Mouse (Mus musculus) spleen, postnatal 10 days (tissue): ENCODE measurements at regions not wholly inside any gene's neighbourhood (a gene's known extent, or its start where the extent isn't known, plus 50 kb on each side); places are given as distances from the start of the nearest gene placed in this dataset.

Source experiments
- DNase-seq, 2 experiments: peaks; one replicate each; pipeline ENCODE4 v3.0.0; 2021 to 2022; ENCODE audit warnings: low spot score in 2 of 2

DNA sequence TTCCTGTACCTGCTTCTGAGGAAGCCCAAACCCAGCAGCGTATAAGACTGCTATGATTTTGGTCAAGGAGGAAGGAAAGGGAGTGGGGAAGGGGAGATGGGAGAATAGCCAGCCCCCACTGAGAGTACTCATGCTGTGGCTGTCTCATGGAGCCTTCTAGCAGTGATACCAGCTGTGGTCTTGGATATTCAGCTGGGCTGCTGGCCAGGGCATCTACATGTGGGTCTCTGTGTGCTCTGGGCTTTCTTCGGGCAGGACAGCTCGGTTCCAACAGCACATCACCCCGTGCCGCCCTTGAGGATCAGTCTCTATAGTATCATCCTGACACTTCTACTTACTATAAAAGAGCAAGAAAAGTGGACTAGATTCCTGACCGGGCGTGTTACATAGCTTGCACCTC, 90.6 kb upstream of the Dapk1 start:
- DNase-seq, result no peak

DNA sequence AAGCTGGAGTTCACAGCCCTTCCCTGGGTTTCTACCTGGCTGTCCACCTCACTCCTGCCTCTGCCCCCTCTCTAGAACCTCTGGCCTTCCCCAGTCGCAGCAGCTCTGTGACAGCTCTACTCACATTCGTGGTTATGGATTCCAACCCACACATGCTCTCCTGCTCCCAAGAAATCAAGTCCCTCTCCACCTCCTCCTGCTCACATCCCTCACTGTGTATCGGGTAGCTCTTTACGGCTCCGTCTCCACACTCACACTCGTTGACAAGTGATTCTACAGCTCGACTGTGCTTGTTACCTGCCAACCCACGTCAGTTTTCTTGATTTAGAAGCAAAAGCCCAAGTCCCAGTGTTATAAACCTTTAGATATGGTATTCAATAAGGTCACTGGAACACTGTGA, 90.1 kb upstream of the Dapk1 start:
- no peak for DNase-seq

DNA sequence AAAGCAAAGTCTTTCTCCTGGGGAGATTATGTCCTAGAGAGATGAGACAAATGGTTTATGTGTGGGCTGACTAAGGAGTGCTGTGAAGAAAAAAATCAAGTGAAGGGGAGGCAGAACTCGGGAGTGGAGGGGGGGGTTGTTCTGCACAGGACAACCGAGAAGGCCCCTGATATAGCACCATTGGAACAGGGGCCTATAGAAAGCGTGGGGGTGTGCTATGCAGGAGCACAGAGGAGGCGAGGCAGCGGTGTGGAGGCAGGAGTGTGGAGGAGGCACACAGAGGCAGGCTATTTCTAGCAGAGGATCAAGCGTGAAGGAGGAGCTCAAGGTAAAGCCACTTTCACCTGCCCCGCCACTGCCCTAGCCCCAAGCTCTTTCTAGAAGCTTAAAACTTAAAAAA, 88.0 kb upstream of the Dapk1 start:
- no peak for DNase-seq

DNA sequence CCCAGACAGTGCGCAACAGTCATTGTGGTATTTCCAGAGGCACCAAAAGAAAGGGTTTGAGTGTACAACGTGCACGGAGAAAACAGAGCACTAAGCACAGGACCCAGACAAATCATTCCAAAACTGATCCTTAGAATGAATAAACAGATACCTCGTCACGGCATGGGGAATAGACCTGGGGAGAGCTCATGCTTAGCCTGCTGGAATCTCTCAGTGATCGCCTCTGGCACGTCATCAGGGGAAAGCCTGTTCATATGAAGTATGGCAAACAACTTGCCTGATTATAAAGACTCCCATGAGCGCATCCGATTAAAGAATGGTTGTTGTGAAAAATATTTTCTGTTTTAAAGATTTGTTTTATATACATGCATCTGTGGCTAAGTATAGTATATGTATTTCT, 86.9 kb upstream of the Dapk1 start:
- no peak for DNase-seq

DNA sequence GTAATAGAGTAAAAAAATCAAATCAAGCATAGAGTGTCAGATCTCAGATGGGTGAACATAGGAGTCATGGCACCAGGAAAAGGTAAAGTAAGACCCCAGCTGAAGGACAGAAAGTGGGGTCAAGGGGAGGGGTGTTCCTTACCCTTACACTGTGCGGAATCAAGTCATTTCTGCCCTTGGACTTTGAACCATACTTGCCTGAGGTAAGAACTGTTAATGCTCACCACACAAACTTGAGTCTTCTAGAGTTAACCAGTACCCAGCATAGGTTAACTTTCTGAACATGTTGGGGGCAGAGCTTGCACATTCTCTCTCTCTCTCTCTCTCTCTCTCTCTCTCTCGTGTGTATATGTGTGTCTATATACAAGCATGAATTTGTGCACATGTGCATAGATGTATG, 83.7 kb upstream of the Dapk1 start:
- no peak for DNase-seq

DNA sequence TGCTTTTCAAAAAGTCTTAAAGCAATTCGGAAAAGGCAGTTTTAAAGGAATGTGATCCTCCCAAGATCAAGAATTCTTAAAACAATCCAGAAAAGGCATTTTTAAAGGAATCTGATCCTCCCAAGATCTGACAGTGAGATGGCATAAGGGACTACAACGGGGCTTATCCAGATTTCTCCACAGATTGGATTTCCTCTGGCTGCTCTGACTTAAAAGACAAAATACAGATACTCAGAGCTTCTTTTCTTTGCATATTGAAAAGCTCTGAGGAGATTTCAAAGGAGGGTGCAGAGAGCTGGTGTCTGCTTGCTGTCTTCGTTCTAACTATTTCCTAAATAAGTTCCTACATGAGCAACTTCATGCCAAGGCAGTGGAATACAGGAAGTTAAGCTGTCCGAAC, 82.0 kb upstream of the Dapk1 start:
- no peak for DNase-seq

DNA sequence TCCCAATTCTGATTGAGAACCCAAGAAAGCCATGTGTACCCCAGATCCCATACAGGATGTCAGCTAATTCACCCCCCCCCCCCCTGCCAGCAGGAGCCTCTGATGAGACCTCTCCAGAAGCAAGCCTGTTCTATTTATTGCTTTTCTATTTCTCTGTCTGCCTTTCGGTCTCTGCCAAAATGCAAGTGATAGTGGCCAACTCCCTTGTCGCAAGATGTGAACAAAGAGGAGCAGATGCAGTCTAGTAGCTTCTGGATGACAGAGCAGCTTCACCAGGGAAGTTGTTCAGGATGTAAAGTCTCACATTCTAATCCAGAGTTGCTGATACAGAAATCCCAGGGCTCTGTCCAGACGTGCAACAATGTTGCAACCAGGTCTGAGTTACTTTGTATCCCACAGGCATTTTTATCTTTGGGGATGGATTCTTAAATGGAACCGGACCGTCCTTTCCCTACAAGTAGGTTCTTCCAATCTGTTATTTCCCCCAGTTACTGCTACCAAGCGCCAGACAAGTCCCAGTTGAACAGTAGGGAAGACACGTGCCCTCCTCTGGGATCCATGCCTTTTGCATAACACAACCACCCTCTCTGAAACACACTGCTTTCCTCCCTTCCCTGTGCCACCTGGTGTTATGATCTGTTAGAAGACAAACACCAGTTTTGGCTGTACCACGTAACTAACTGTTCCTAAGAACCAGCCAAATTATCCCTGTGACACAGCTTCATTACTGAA, 78.9 kb upstream of the Dapk1 start:
- DNase-seq, result no peak

DNA sequence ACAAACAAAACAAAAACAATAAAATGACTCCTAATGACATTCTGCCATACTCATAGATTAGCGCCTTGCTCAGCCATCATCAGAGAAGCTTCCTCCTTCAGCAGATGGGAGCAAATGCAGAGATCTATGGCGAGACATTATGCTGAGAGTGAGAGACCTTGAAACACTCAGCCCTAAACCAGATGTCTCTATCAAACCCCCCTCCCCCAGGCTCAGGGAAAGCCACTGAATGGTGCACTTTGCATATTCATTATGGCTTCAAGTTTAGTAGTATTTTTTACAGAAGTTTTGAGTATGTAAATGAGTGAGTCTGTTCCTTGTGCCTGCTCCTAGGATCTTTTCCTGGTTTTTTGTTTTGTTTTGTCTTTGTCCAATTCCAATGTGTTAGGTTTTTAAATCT, 73.9 kb upstream of the Dapk1 start:
- no peak for DNase-seq

DNA sequence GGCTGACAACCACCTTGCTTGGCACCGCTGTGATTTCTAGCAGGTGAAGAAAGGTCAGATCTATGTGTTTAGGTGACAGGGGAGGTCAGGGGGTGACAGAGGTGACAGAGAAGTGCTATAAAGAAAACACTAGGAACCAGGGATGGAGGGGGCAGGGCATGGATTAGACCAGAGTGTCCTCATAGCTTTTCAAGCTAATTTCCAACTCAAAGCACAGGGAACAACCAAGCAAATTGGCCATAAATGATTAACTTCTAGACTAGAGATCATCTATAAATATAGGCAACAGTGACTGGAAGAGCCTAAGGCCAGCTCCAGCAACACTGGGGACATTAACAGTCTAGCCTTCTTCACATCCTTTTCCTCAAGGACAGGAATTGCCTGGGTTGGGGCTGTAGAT, 72.9 kb upstream of the Dapk1 start:
- DNase-seq, result no peak

DNA sequence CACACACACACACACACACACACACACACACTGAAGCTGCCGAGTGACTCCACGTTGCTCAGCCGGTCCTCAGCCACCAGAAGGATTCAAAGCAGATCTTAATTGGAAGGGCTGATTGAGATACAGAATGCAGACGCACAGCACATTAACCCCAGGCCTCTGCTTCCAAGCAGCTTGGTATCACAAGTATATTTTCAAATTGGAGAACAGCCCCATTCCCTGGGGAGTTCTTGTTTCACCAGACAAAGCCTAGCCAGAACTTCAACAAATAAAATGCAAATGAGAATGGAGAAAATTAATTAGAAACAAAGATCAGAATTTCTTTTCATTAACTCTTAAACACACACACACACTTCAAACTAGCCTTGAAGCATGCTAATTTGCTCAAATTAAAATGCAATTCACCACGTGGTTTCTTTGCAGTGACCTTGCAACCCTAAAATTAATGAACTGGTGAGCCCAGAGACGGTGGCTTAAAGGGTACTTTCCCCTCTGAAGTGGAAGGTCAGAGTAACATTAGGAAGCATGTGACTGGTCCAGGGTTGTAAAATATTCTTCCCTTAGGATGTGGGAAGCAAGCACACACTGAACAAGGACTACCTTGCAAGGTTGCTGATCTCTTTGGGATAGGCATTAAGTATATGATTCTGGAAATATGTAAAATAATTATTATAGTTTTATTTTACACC, 72.2 kb upstream of the Dapk1 start:
- no peak for DNase-seq

DNA sequence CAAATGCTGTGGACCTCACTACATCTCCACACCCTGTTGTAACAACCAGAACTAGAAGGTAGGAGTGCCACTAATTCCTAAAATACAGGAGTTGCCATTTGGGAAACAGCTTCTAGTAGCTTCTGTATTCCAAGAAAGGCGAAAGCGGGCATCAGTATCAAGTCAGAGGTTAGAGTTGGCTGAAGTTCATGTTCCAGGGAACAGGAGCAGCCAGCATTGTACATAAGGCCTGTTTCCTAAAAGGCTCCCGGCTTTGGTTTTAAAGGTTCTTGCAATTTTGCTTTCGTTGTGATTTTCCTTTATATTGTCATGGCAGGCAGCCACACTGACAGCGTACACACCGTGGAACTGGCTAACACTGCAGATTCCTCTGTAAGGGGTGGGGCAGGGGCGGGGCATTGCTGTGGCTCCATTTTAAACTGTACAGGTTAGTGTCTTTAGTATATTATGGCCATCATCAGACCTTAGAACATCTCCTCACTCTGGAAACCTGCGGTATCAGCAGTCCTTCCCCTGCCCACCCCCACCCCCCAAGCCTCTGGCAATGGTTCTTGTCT, 67.8 kb upstream of the Dapk1 start:
- no peak for DNase-seq

DNA sequence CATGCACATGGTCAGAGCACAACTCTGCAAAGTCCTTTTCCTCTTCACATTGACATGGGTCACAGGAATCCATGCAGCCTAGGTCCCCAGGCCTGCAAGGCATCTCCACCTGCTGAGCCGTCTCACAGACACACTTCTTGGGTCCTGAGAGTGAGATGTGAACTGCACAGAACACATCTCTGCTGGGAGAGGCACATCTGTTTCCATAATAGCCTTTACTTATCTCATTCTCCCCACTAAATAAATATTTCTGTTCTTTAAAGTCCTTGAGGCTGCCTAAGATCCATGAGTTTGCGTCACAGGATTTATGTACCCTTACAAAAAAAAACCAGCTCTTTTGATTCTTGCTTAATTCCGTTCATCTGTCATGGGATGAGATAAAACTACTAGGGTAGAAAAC, 67.2 kb upstream of the Dapk1 start:
- DNase-seq, result no peak

DNA sequence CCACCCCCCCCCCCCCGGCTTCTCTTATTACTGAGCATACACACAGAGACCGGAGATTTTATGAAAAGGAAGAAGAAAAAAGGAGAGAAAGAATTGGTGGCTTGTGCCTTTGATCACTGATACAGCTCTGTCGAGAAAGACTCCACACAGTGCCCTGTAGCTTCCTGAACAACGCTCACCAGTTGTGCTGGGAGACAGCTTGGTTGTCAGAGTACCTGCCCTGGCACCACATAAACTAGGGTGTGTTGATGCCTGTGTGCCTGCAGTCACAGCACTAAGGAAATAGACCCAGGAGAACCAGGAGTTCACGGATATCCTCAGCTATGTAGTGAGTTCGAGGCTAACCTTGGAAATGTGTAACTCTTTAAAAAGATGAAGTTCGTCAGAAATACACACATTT, 66.7 kb upstream of the Dapk1 start:
- no peak for DNase-seq

DNA sequence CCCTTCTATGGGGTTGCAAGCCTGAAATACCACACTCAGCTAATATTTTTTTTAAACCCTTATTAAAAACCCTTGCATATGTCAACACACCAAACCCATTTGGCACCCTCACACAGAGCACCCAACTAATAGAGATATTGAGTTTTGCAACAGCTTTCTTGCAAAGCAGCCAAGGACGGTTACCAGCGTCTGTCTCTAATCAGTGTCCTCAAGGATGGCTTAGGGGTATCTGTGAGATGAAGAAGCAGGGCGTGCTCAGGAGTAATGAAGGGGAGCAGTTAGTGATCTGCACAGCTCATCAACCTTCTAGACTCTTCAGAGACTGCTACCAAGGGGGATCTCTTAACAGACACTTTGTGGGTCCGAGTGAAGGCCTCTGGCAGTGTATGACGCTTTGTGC, 65.0 kb upstream of the Dapk1 start:
- no peak for DNase-seq

DNA sequence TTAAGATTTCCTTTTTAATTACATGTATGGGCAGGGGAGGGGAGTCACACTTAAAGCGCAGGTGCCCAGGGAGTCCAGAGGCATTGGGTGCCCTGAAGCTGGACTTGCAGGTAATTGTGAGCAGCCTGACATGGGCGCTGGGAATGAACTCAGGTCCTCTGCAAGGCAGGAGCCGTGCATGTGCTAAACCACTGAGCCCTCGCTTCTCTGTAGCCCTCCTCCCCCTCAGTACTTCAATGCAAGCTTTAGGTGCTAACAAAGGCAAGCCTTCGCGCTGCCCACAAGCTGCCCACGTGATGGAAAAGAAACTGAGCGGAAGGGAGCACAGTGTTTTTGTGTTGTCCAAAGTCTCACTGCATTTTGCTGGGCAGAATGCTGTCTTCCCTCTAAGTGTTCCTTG, 63.6 kb upstream of the Dapk1 start:
- DNase-seq, result no peak

DNA sequence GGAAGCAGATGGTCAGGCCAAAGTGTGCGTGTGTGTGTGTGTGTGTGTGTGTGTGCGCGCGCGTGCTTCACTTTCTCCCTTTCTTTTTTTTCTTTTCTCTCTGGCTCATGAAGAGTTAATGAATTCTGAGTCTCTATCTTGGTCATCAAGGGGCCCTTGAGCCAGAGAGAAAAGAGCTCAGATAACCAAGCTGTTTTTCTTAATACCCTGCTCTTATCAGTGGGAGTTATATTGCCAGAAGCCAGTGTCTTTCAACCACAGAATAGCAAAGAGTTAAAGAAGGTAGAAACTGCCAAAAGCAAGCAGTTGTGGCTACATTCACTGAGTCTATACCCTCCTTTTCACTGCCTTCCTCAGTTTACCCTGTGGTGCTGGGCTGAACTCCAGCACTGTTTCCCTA, 60.6 kb upstream of the Dapk1 start:
- DNase-seq, result no peak

DNA sequence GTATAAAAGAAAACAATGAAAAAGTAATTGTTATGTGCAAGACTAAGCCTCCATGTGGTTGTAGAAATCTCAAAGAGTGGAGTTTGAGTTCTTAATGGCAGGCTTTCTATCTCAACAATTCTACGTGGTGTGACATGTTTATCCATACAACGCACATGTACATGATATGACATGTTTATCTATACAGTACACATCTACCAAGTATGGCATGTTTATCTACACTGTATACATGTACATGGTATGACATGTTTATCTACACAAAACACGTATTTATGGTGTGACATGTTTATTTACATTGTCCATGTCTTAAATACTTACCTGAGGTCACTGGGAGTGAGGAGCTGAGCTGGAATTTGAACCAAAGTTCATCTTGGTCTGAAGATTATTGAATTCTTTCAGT, 57.4 kb upstream of the Dapk1 start:
- no peak for DNase-seq

DNA sequence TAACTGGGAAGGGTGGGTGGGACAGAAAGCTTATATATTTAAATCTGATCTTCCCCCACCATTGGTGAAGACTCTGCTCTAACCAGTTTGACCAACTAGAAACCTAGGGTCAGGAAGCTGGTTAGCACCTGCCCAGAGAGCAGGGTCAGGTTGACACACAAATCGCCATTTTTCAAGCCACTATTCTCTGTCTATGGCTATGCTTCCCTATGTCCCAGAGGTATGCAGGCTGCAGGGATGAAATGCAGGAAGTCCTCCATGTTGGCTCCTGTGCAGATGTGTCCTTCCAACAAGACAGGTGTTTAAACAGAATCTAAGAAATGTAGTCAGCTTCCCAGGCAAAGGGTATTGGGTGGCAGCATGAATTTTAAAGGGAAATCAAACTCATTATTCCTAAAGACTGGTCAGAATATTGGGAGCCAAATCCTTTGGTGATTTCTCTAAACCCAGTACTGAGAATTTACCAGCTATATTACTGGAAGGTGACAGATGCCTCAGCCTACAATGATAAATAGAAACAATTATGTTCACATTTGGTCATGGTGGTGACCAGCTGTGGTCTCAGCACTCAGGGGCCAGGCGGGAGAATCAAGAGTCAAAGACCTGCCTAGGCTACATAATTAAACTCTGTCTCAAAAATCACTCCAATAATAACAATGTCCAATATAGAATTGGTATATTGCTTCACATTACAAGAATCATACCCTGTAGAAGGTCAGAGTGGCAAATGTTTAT, 55.6 kb upstream of the Dapk1 start:
- DNase-seq, result no peak
